Mouse (Mus musculus) myocyte (in vitro differentiated cells): ENCODE measurements at regions not wholly inside any gene's neighbourhood (a gene's known extent, or its start where the extent isn't known, plus 50 kb on each side); places are given as distances from the start of the nearest gene placed in this dataset.
A peak's percentile ranks its signal among the peaks of the same experiment; 100 is the strongest.

Experiments used
- CEBPB ChIP-seq: IDR thresholded peaks from 2 replicates; pipeline ENCODE4 v1.6.1; 2011; ENCODE audit warnings: mild to moderate bottlenecking, moderate library complexity; ENCODE audit not compliant: poor library complexity, insufficient read depth, severe bottlenecking
- MYOD1 ChIP-seq, 3 experiments: IDR thresholded peaks; one replicate each; pipeline ENCODE4 v1.6.1; 2011; ENCODE audit warnings: control low read depth in 2 of 3, low read depth in 2 of 3, mild to moderate bottlenecking in 2 of 3, moderate library complexity in 1 of 3; ENCODE audit not compliant: insufficient read length in 2 of 3, control insufficient read depth in 1 of 3

DNA sequence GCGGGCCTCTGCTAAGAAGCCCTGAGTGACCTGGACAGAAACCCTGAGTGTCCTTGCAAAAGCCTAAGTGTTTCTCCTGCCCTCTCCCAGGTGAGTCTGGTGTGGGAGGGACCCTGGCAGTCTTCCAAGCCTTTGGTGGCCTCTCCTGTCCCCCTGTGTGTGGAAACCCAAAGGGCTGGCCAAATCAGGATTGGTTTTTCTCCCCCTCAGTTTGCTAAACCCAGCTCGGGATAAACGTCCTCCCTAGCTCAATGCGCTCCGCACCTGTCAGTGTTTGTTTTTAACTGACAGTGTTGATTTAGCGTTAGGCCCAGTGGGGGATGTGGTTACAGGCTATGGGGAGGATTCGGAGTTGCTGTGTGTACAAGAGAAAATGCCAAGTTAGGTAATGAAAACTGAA is 140.9 kb upstream of the Dyrk2 start:
- TF ChIP-seq CEBPB: no peak
- TF ChIP-seq MYOD1 (IDR thresholded peaks at IDR 0.05; ENCODE audit: control insufficient read depth in 1 of 3, insufficient read length in 2 of 3, low read depth in 2 of 3): peak; percentile 47 to 87 (median 78)
